Mouse (Mus musculus) heart, postnatal 0 days (tissue): Measurements from ENCODE around the gene Fyb2. TPM values are rescaled to one million over a fixed set of nuclear protein-coding genes. Genes with fewer than 3 reads are reported as not detected.

Source experiments
- ATAC-seq: fragments of 200-750 bp; cut with Nextera tagmentation; 2 replicates; pipeline ENCODE4 v1.8.0; 2017; ENCODE audit warnings: low read depth, moderate number of reproducible peaks, moderate library complexity; ENCODE audit not compliant: insufficient read depth
- DNase-seq: peaks from one replicate; pipeline ENCODE4 v3.0.0-alpha.2; 2016; ENCODE audit warnings: low spot score
- H3K27ac ChIP-seq: fragments of 300-500 bp; sonication (generic); 2 replicates; pipeline ENCODE4 v1.5.1; 2014; ENCODE audit warnings: low read depth, mild to moderate bottlenecking
- H3K27me3 ChIP-seq: fragments of 300-500 bp; sonication (generic); 2 replicates; pipeline ENCODE4 v1.6.1; 2014; ENCODE audit warnings: low read length, mixed read lengths; ENCODE audit not compliant: control insufficient read depth, insufficient read depth
- H3K36me3 ChIP-seq: fragments of 300-500 bp; sonication (generic); replicated peaks from 2 replicates; pipeline ENCODE4 v1.6.1; 2014; ENCODE audit warnings: low read length, mixed read lengths; ENCODE audit not compliant: control insufficient read depth, insufficient read depth
- H3K4me1 ChIP-seq: fragments of 300-500 bp; sonication (generic); 2 replicates; pipeline ENCODE4 v1.6.1; 2014; ENCODE audit warnings: antibody characterized with exemption; ENCODE audit not compliant: control insufficient read depth, insufficient read depth
- H3K4me2 ChIP-seq: fragments of 300-500 bp; sonication (generic); 2 replicates; pipeline ENCODE4 v1.6.1; 2014; ENCODE audit warnings: low read depth, mild to moderate bottlenecking, low read length, moderate library complexity
- H3K4me3 ChIP-seq: fragments of 300-500 bp; sonication (generic); 2 replicates; pipeline ENCODE4 v1.5.1; 2014; ENCODE audit warnings: low read depth, low read length
- H3K9ac ChIP-seq: fragments of 300-500 bp; sonication (generic); replicated peaks from 2 replicates; pipeline ENCODE4 v1.6.1; 2014; ENCODE audit warnings: low read depth, low read length, mixed read lengths
- H3K9me3 ChIP-seq: fragments of 300-500 bp; sonication (generic); replicated peaks from 2 replicates; pipeline ENCODE4 v1.6.1; 2016; ENCODE audit warnings: low read length; ENCODE audit not compliant: control insufficient read depth
- CTCF ChIP-seq: IDR thresholded peaks from 2 replicates; pipeline ENCODE4 v1.5.1; 2016; ENCODE audit warnings: antibody characterized with exemption, control low read depth, low read depth
- EP300 ChIP-seq: IDR thresholded peaks from 2 replicates; pipeline ENCODE4 v1.6.1; 2016; ENCODE audit warnings: antibody characterized with exemption, low read depth
- WGBS: fragments of 180-500 bp; shearing (Covaris S2); extraction: QIAGEN DNeasy Blood & Tissue Kit; methylation state at CpG from one replicate; pipeline ENCODE4 v1.1.7; 2014; 5-methylcytosine and 5-hydroxymethylcytosine counted together
- polyA plus RNA-seq: library from polyadenylated mRNA; unstranded; fragments of >200 nt; fragmentation: Nextera tagmentation; extraction: Ambion mirVana; gene quantifications from 2 replicates; pipeline ENCODE4 v1.2.1, GENCODE M21; 2015
- total RNA-seq: library from RNA; depleted of rRNA; stranded (reverse); fragments of >200 nt; gene quantifications from 2 replicates; pipeline ENCODE4 v1.2.3, GENCODE M21; 2014; ENCODE audit warnings: low replicate concordance

The Fyb2 gene
- total and polyA plus RNA-seq, 2 experiments from 2014 or later = not detected

DNA sequence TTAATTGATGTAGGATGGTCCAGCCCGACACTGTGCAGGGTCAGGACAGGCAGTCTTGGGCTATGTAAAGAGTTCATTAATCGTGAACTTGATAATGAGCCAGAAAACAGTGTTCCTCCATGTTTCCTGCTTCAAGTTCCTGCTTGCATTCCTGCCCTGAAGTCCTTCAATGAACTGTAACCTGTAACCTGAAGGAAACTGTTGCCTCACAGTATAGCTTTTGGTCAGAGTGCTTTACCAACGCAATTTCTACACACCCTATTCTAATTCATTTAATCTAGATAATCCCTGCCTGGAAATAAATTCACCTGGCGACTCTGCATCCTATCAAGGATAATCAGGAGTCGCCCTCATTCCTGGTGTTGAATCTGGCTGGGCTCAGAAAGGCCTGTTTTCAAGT is 12.1 kb downstream of the Fyb2 start:
- no peaks in the 10 kb centered on the region for H3K36me3 ChIP-seq
- TF ChIP-seq EP300 (no peak), CTCF (no peak)
- H3K4me2 ChIP-seq = no peak overlapping the region
- no peak for ATAC-seq
- no peaks in the 10 kb centered on the region for H3K27me3 ChIP-seq
- no peak for DNase-seq
- H3K9ac ChIP-seq = no peak overlapping the region
- WGBS = 76% methylated on average over 5 of the region's 5 CpGs
- no peaks in the 10 kb centered on the region for H3K9me3 ChIP-seq
- no peak overlapping the region for H3K4me3 ChIP-seq
- no peaks in the 10 kb centered on the region for H3K4me1 ChIP-seq
- H3K27ac ChIP-seq = no peak overlapping the region

DNA sequence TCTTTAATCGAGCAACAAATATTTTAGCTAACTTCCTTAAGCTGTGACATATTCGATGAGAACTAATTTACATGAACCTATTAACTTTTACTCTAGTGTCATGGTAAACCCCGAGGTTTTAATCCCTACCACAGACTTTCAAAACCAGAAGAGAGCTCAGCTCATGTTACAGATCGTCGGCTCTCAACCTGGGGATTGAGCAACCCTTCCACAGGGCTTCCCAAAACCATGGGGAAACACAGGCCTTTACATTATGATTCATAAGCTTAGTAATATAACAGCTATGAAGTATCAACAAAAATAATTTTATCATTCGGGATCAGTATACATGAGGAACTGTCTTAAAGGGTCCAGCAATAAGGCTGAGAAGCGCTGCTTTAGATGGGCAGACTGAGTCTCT is 15.9 kb downstream of the Fyb2 start:
- no peak overlapping the region for H3K4me2 ChIP-seq
- no peaks in the 10 kb centered on the region for H3K36me3 ChIP-seq
- H3K4me1 ChIP-seq = no peaks in the 10 kb centered on the region
- TF ChIP-seq CTCF (no peak), EP300 (no peak)
- WGBS = 77% methylated on average over 7 of the region's 7 CpGs
- no peak for ATAC-seq
- no peak overlapping the region for H3K4me3 ChIP-seq
- no peak for DNase-seq
- H3K27me3 ChIP-seq = no peaks in the 10 kb centered on the region
- H3K9me3 ChIP-seq = no peaks in the 10 kb centered on the region
- H3K9ac ChIP-seq = no peak overlapping the region
- no peak overlapping the region for H3K27ac ChIP-seq

DNA sequence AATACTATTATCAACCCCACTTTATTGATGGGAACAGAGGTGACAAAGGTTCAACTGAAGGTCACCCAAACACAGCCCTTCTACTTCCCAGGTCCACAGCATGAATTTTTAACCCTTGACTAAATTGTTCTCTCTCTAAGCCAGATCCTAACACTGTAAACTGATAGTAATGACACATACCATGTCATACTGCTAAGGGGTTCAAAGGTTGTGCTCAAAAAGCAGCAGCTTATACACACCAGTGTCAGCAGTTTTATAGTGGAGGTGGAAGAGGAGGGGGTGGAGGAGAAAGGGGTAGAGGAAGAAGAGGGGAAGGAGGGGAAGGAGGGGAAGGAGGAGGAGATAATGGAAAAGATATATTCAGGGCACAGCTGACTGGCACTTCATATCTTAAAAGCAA is 20.4 kb downstream of the Fyb2 start:
- no peak overlapping the region for H3K9ac ChIP-seq
- ATAC-seq (no peak), DNase-seq (no peak)
- H3K27ac ChIP-seq = no peak overlapping the region
- TF ChIP-seq CTCF (no peak), EP300 (no peak)
- peaks cover 16% of the 10 kb centered on the region for H3K4me1 ChIP-seq
- H3K36me3 ChIP-seq = no peaks in the 10 kb centered on the region
- no peak overlapping the region for H3K4me2 ChIP-seq
- H3K9me3 ChIP-seq = no peaks in the 10 kb centered on the region
- H3K4me3 ChIP-seq = no peak overlapping the region
- H3K27me3 ChIP-seq = no peaks in the 10 kb centered on the region

DNA sequence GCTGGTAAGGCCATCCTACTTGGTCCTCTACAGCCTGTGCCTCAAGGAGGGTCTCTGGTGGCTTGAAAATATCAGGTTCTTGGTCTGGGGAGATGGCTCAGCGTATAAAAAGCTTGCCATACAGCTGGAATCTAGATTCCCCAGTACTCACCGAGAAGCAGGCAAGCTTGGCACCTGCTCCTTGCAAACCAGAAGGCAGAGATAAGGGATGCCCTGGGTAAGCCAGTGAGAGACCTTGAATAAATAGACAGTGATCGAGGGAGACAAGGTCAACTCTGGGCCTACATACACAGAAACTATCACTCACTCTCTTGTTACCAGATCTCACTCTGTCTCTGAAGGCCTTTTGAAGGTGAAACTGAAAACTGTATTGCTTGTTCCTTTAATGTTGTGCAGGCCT is 21.7 kb downstream of the Fyb2 start:
- DNase-seq = no peak
- Histone ChIP-seq H3K36me3 (no peaks in the 10 kb centered on the region), H3K27ac (no peak overlapping the region), H3K4me3 (no peak overlapping the region), H3K27me3 (no peaks in the 10 kb centered on the region), H3K9ac (no peak overlapping the region), H3K4me1 (peaks cover 16% of the 10 kb centered on the region), H3K9me3 (no peaks in the 10 kb centered on the region), H3K4me2 (no peak overlapping the region)
- ATAC-seq = no peak
- no peak for TF ChIP-seq EP300
- TF ChIP-seq CTCF = no peak
- WGBS = 38% methylated on average over 3 of the region's 3 CpGs

- Histone ChIP-seq H3K27me3 (no peaks in the 10 kb centered on the region), H3K4me3 (no peak overlapping the region), H3K36me3 (no peaks in the 10 kb centered on the region), H3K27ac (no peak overlapping the region), H3K4me2 (no peak overlapping the region), H3K9me3 (no peaks in the 10 kb centered on the region), H3K4me1 (peaks cover 16% of the 10 kb centered on the region), H3K9ac (no peak overlapping the region)
- ATAC-seq = no peak
- WGBS = 81% methylated on average over 3 of the region's 3 CpGs
- TF ChIP-seq EP300 (no peak), CTCF (no peak)
- no peak for DNase-seq
These were observed 22.2 kb downstream of the Fyb2 start for GRCm38 (mm10) chr4:104935436-104935835.

DNA sequence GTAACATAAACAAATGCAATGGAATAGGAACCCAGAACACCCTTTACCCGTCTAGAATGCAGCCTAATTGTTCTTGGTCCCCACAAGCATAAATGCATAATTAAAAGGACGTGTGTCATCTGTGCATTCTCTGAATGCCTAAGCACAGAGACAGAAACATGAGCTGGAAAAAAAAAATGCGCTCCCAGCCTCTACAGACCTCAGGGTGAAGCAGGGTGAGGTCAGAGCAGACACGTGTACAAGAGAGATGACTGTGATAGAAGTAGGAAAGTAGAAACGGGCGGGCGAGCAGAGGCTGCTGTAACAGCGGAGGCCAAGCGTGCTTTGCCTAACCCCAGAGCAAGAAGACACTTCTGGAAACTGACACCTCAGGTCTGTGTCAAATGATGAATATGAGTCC is 22.8 kb downstream of the Fyb2 start:
- H3K27ac ChIP-seq = no peak overlapping the region
- H3K9me3 ChIP-seq = no peaks in the 10 kb centered on the region
- no peak overlapping the region for H3K4me2 ChIP-seq
- H3K27me3 ChIP-seq = no peaks in the 10 kb centered on the region
- DNase-seq (no peak), ATAC-seq (no peak)
- H3K9ac ChIP-seq = no peak overlapping the region
- H3K4me3 ChIP-seq = no peak overlapping the region
- no peaks in the 10 kb centered on the region for H3K36me3 ChIP-seq
- H3K4me1 ChIP-seq = peaks cover 16% of the 10 kb centered on the region
- 40% methylated on average over 9 of the region's 9 CpGs for WGBS
- TF ChIP-seq CTCF (no peak), EP300 (no peak)
